Mouse (Mus musculus): ENCODE measurements around the gene Gm3752.
"Not testable (repeated sequence)": the region's sequence is repeated elsewhere in the genome, so short reads cannot be mapped to it uniquely, and the experiment has no call there.

The Gm3752 gene

GRCm38 (mm10) chr14:7483662-7484061 lies at the start of gene Gm3752:
TSS of gene Gm3752 (minus strand) at chr14:7483762.
- not testable (repeated sequence) for DNase-seq (ENCODE audit: low spot score)

DNA sequence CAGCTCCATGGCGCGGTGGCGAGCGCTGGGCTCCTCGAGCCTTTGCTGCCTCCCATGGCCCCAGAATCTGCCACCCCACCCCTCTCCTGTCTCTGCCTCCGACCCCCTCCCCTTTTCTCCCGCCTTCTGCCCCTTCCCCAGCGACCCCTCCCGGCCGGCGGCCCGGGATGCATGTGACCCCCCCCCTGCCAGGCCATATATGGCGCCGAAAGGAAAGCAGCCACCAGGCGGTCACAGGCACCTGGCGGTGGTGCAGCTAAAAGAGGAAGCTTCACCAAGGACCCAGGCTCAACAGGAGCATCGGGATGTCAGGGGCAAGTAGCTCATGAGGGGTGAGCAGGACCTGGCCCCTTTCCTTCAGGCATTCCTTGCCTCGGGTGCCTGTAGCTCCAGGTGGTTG lies 5.2 kb upstream of the Gm3752 start:
- DNase-seq (ENCODE audit: low spot score): not testable (repeated sequence)

DNA sequence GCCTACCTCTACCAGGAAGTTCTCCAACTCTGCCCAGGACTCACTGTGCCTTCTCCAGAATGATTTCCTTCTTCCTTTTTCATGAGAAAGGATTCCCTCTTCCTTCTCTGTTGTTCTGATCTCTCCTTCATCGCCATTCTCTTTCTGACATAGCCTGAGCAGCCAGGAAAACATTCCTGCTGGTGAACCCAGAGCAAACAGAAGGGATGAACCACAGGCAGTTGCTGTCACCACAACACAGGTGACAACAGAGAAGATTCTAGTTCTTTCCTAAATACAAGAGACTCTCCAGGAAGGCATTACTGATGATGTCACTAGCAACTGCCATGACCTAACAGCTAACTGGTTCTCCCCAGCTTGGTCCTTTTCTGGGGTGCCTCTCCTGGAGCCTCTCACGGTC lies 32.7 kb downstream of the Gm3752 start, which contains the start of gene Gm3755:
Gene Gm3755, minus strand, starts transcription at position 101 of the 400 bp plus-strand sequence.
- not testable (repeated sequence) for DNase-seq (ENCODE audit: low spot score)

DNA sequence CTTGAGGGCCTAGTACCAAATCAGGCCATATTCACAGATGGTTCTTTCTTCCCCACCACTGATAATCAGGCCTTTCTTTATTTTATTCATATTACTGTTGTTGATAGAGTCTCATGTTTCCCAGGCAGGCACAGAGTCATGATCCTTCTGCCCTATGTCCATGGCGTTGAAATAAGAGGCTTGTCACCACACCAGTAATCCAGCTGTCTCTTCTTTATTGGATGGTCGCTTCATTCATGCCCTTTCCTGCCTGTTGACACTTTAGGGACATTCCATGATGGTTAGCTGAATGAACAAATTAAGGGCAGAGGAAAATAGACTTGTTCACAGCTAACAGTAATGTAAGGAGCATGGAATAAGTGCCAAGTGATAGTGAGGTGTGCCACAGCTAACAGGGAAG lies 61.1 kb downstream of the Gm3752 start:
- not testable (repeated sequence) for DNase-seq (ENCODE audit: low spot score)
